ENCODE assay signal across 12 mouse cellular contexts in the genomic region with DNA sequence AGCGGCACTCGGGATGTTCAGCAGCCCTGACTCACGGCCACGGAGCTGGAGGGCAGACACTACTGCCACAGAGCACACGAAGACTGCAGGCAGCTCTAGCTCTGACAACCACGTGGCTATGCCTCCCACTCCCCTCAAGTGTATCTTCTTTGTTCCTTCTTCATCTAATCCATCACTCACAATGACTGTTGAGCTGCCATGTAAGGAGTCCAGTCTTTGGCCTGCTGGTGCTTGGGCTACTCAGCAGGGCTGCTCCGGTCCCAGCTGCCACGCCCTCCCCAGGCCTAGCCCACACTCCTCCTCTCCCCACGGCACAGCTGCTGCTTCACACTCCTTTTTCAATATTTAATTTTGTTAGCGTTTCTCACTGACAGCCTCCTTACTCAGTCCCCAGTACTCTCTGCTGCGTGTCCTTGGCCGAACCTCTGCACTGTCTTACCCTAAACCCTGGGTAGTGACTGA.
DNase-seq lines count a peak whose midpoint lies in the region; ATAC-seq lines count a peak whose summit lies in the region.
"Had no signal": no experiment of that assay in that cellular context is flagged by ENCODE, and none has a peak within 500 bp of the region (broad histone marks: within the 10 kb centered on the region; RNA-seq: fewer than 3 reads in every experiment).

No protein-coding gene starts in this region.

- no peaks in the 10 kb centered on the region for H3K9me3 ChIP-seq in kidney, embryonic 15.5 days (replicated peaks)
- no peaks in the 10 kb centered on the region for H3K9me3 ChIP-seq in embryonic facial prominence, embryonic 12.5 days
- no peaks in the 10 kb centered on the region for H3K9me3 ChIP-seq in hindbrain, embryonic 15.5 days
- no peaks in the 10 kb centered on the region for H3K9me3 ChIP-seq in neural tube, embryonic 12.5 days
- H3K9me3 ChIP-seq: G1E; limb, embryonic 12.5 days had no signal

- peak overlapping the region; percentile 62 for H3K27ac ChIP-seq in kidney, embryonic 15.5 days
- H3K27ac ChIP-seq in embryonic facial prominence, embryonic 12.5 days = 0 out of 2 replicates have a peak overlapping the region, but pooled peaks have one; percentile 26
- H3K27ac ChIP-seq in hindbrain, embryonic 15.5 days (replicated peaks) = peak overlapping the region; percentile 32; the same call in 1 of the 2 replicates
- H3K27ac ChIP-seq in neural tube, embryonic 12.5 days = no peak overlapping the region
- H3K27ac ChIP-seq: limb, embryonic 12.5 days had no signal

- H3K4me2 ChIP-seq in kidney, embryonic 15.5 days = no peak overlapping the region
- no peak overlapping the region for H3K4me2 ChIP-seq in embryonic facial prominence, embryonic 12.5 days (replicated peaks)
- H3K4me2 ChIP-seq in hindbrain, embryonic 15.5 days = no peak overlapping the region
- H3K4me2 ChIP-seq in neural tube, embryonic 12.5 days (replicated peaks) = no peak overlapping the region
- H3K4me2 ChIP-seq: limb, embryonic 12.5 days had no signal

- no peaks in the 10 kb centered on the region for H3K27me3 ChIP-seq in kidney, embryonic 15.5 days
- 0 out of 2 replicates have a peak, but pooled peaks cover 6% of the 10 kb centered on the region for H3K27me3 ChIP-seq in embryonic facial prominence, embryonic 12.5 days
- no peaks in the 10 kb centered on the region for H3K27me3 ChIP-seq in hindbrain, embryonic 15.5 days
- H3K27me3 ChIP-seq in neural tube, embryonic 12.5 days (replicated peaks) = no peaks in the 10 kb centered on the region
- H3K27me3 ChIP-seq: limb, embryonic 12.5 days had no signal

- 35% methylated on average over 12 of the region's 12 CpGs for WGBS in kidney, embryonic 15.5 days
- WGBS in embryonic facial prominence, embryonic 12.5 days = 48% methylated on average over 12 of the region's 12 CpGs
- WGBS in hindbrain, embryonic 15.5 days = 22% methylated on average over 12 of the region's 12 CpGs
- 41% methylated on average over 12 of the region's 12 CpGs for WGBS in neural tube, embryonic 12.5 days

- H3K9ac ChIP-seq in kidney, embryonic 15.5 days = 0 out of 2 replicates have a peak overlapping the region, but pooled peaks have one; percentile 5
- no peak overlapping the region for H3K9ac ChIP-seq in embryonic facial prominence, embryonic 12.5 days
- H3K9ac ChIP-seq in hindbrain, embryonic 15.5 days = no peak overlapping the region
- H3K9ac ChIP-seq in neural tube, embryonic 12.5 days = no peak overlapping the region
- H3K9ac ChIP-seq: limb, embryonic 12.5 days had no signal

- no peak; the same call in 1 of the 2 replicates for ATAC-seq in kidney, embryonic 15.5 days (replicated peaks; ENCODE audit: low FRiP score)
- no peak for ATAC-seq in embryonic facial prominence, embryonic 12.5 days (ENCODE audit: insufficient number of reproducible peaks, insufficient read depth, low FRiP score, low TSS enrichment)
- peak; percentile 68; the same call in 1 of the 2 replicates for ATAC-seq in hindbrain, embryonic 15.5 days (ENCODE audit: low FRiP score, low read depth)
- peak; percentile 63; the same call in 1 of the 2 replicates for ATAC-seq in neural tube, embryonic 12.5 days (ENCODE audit: low FRiP score, low read depth)
- ATAC-seq in granulocyte monocyte progenitor cell, adult 5-6 weeks (replicated peaks; ENCODE audit: poor library complexity, severe bottlenecking) = no peak

- no peak overlapping the region for H3K4me3 ChIP-seq in kidney, embryonic 15.5 days (replicated peaks)
- no peak overlapping the region for H3K4me3 ChIP-seq in embryonic facial prominence, embryonic 12.5 days
- no peak overlapping the region for H3K4me3 ChIP-seq in hindbrain, embryonic 15.5 days
- no peak overlapping the region for H3K4me3 ChIP-seq in neural tube, embryonic 12.5 days
- H3K4me3 ChIP-seq: limb, embryonic 12.5 days had no signal

- DNase-seq in kidney, postnatal 10 days = no peak
- DNase-seq in B cell, adult 2 months = no peak
- DNase-seq in left cerebral cortex, postnatal 10 days (ENCODE audit: extremely low spot score in 1 of 2, low spot score in 2 of 2) = no peak
- DNase-seq: adrenal gland, postnatal 10 days; cerebellum, postnatal 10 days had no signal

- no peaks in the 10 kb centered on the region for H3K36me3 ChIP-seq in kidney, embryonic 15.5 days
- H3K36me3 ChIP-seq in embryonic facial prominence, embryonic 12.5 days = no peaks in the 10 kb centered on the region
- H3K36me3 ChIP-seq in hindbrain, embryonic 15.5 days = no peaks in the 10 kb centered on the region
- H3K36me3 ChIP-seq in neural tube, embryonic 12.5 days = no peaks in the 10 kb centered on the region
- H3K36me3 ChIP-seq: limb, embryonic 12.5 days had no signal

- H3K4me1 ChIP-seq in kidney, embryonic 15.5 days = peaks cover 65% of the 10 kb centered on the region
- peaks cover 52% of the 10 kb centered on the region for H3K4me1 ChIP-seq in embryonic facial prominence, embryonic 12.5 days
- H3K4me1 ChIP-seq in hindbrain, embryonic 15.5 days (replicated peaks) = peaks cover 36% of the 10 kb centered on the region
- peaks cover 40% of the 10 kb centered on the region for H3K4me1 ChIP-seq in neural tube, embryonic 12.5 days

- intact Hi-C loops in left cerebral cortex, postnatal 10 days (cut with DNase I) = no loop called here

Comparison
In these comparisons a context has a peak if more than half of its experiments do, and no peak if none do; other contexts are left out.
1. ATAC-seq: peak in hindbrain, embryonic 15.5 days (single experiment) and neural tube, embryonic 12.5 days (single experiment); none in kidney, embryonic 15.5 days (single experiment), embryonic facial prominence, embryonic 12.5 days (single experiment) and granulocyte monocyte progenitor cell, adult 5-6 weeks (single experiment).